Mouse (Mus musculus) heart, adult 11 months (tissue): ENCODE data around the gene Taf4.

Source experiments
- DNase-seq: peaks from one replicate; pipeline ENCODE4 v3.0.0; 2022

The Taf4 gene

GRCm38 (mm10) chr2:179980616-179981015 lies 4.2 kb upstream of the Taf4 start:
- DNase-seq, result peak; percentile 89

- DNase-seq, result peak; percentile 96
Observed at GRCm38 (mm10) chr2:179979836-179980235, 3.4 kb upstream of the Taf4 start.

GRCm38 (mm10) chr2:179978250-179978649 lies 1.8 kb upstream of the Taf4 start:
- peak; percentile 85 for DNase-seq

GRCm38 (mm10) chr2:179977344-179978025 lies 1.0 kb upstream of the Taf4 start:
- DNase-seq, result peak; percentile 87

GRCm38 (mm10) chr2:179976295-179976627 lies 185 bp downstream of the Taf4 start:
- DNase-seq, result no peak

- DNase-seq, result no peak
Observed at GRCm38 (mm10) chr2:179975851-179976250, 595 bp downstream of the Taf4 start.

GRCm38 (mm10) chr2:179974651-179975471 lies 1.6 kb downstream of the Taf4 start:
- peak; percentile 95 for DNase-seq

- peak; percentile 95 for DNase-seq
Observed at GRCm38 (mm10) chr2:179973871-179974628, 2.4 kb downstream of the Taf4 start.

GRCm38 (mm10) chr2:179972406-179972805 lies 4.0 kb downstream of the Taf4 start:
- peak; percentile 64 for DNase-seq

GRCm38 (mm10) chr2:179971891-179972290 lies 4.6 kb downstream of the Taf4 start:
- DNase-seq, result peak; percentile 83

GRCm38 (mm10) chr2:179969137-179969536 lies 7.3 kb downstream of the Taf4 start:
- no peak for DNase-seq

GRCm38 (mm10) chr2:179967633-179968032 lies 8.8 kb downstream of the Taf4 start:
- no peak for DNase-seq

GRCm38 (mm10) chr2:179961420-179961819 lies 15.0 kb downstream of the Taf4 start:
- DNase-seq, result no peak

GRCm38 (mm10) chr2:179960327-179960726 lies 16.1 kb downstream of the Taf4 start:
- DNase-seq, result no peak

- peak; percentile 94 for DNase-seq
Observed at GRCm38 (mm10) chr2:179959391-179959790, 17.1 kb downstream of the Taf4 start.

GRCm38 (mm10) chr2:179951542-179952524 lies 24.6 kb downstream of the Taf4 start:
- DNase-seq, result no peak

GRCm38 (mm10) chr2:179948820-179949219 lies 27.6 kb downstream of the Taf4 start:
- DNase-seq, result no peak

GRCm38 (mm10) chr2:179947607-179948006 lies 28.8 kb downstream of the Taf4 start:
- DNase-seq, result no peak

GRCm38 (mm10) chr2:179946496-179946895 lies 29.9 kb downstream of the Taf4 start:
- no peak for DNase-seq

- no peak for DNase-seq
Observed at GRCm38 (mm10) chr2:179945051-179945450, 31.4 kb downstream of the Taf4 start.

- DNase-seq, result no peak
Observed at GRCm38 (mm10) chr2:179941696-179942095, 34.8 kb downstream of the Taf4 start.

- DNase-seq, result no peak
Observed at GRCm38 (mm10) chr2:179937091-179937490, 39.4 kb downstream of the Taf4 start.
